Mouse (Mus musculus) kidney, embryonic 16.5 days (tissue): Measurements from ENCODE around the gene Akr1b10. TPM values are rescaled to one million over a fixed set of nuclear protein-coding genes. Genes with fewer than 3 reads are reported as not detected.
"Not testable (repeated sequence)": the region's sequence is repeated elsewhere in the genome, so short reads cannot be mapped to it uniquely, and the experiment has no call there.

Experiments used
- ATAC-seq: fragments of 200-750 bp; cut with Nextera tagmentation; 2 replicates; pipeline ENCODE4 v1.8.0; 2017; ENCODE audit warnings: moderate TSS enrichment; ENCODE audit not compliant: low FRiP score, low TSS enrichment
- H3K27ac ChIP-seq: fragments of 300-500 bp; sonication (generic); 2 replicates; pipeline ENCODE4 v1.5.1; 2014; ENCODE audit warnings: low read length
- H3K27me3 ChIP-seq: fragments of 300-500 bp; sonication (generic); 2 replicates; pipeline ENCODE4 v1.6.1; 2014; ENCODE audit warnings: low read length, control low read depth, mixed read lengths; ENCODE audit not compliant: insufficient read depth
- H3K36me3 ChIP-seq: fragments of 300-500 bp; sonication (generic); 2 replicates; pipeline ENCODE4 v1.6.1; 2014; ENCODE audit warnings: low read length, control low read depth, mixed read lengths; ENCODE audit not compliant: insufficient read depth
- H3K4me1 ChIP-seq: fragments of 300-500 bp; sonication (generic); 2 replicates; pipeline ENCODE4 v1.6.1; 2014; ENCODE audit warnings: low read length, control low read depth, mixed read lengths; ENCODE audit not compliant: insufficient read depth
- H3K4me2 ChIP-seq: fragments of 300-500 bp; sonication (generic); replicated peaks from 2 replicates; pipeline ENCODE4 v1.6.1; 2014; ENCODE audit warnings: low read depth, low read length
- H3K4me3 ChIP-seq: fragments of 300-500 bp; sonication (generic); 2 replicates; pipeline ENCODE4 v1.5.1; 2014; ENCODE audit warnings: mild to moderate bottlenecking, low read length
- H3K9ac ChIP-seq: fragments of 300-500 bp; sonication (generic); replicated peaks from 2 replicates; pipeline ENCODE4 v1.6.1; 2014; ENCODE audit warnings: low read length
- H3K9me3 ChIP-seq: fragments of 300-500 bp; sonication (generic); 2 replicates; pipeline ENCODE4 v1.6.1; 2016; ENCODE audit warnings: low read length, control low read depth
- WGBS: fragments of 180-500 bp; shearing (Covaris S2); extraction: QIAGEN DNeasy Blood & Tissue Kit; methylation state at CpG from one replicate; pipeline ENCODE4 v1.1.7; 2014; 5-methylcytosine and 5-hydroxymethylcytosine counted together
- polyA plus RNA-seq: library from polyadenylated mRNA; unstranded; fragments of >200 nt; fragmentation: Nextera tagmentation; extraction: Ambion mirVana; gene quantifications from 2 replicates; pipeline ENCODE4 v1.2.1, GENCODE M21; 2015

The Akr1b10 gene
- polyA plus RNA-seq, 1 experiment from 2014 or later, result 35.8 TPM

DNA sequence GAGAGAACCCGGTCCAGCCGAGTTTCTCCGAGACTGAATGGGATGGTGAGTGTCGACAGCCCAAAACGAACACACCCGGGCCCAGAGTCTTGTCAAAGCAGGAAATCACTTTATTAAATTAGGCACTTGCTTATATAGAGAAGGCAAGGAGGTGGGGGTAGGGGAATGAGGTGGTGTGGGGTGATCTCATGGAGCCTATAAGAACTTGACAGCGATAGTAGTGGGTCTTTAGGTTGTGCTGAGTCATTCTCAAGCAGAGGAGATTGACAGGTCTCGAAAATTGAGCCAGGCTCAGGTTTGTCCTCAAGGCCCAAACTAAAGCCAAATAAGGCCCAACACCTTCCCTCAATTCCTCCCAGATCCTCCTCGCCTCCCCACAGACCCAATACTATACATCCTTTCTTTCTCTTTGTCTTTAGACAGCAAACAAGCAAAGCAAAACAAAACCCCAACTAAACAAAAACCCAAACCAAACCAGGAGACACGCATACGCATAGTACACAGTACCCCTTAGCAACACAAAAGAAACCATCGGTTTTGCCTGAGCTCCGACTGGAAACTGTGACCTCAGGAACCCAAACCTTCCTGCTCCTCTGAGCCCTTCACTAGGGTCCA lies 15.7 kb downstream of the Akr1b10 start:
- no peak for ATAC-seq
- no peaks in the 10 kb centered on the region for H3K9me3 ChIP-seq
- peaks cover 5% of the 10 kb centered on the region; the same call in 1 of the 2 replicates for H3K36me3 ChIP-seq
- no peak overlapping the region for H3K27ac ChIP-seq
- no peak overlapping the region for H3K4me3 ChIP-seq
- no peaks in the 10 kb centered on the region for H3K27me3 ChIP-seq
- 87% methylated on average over 13 of the region's 13 CpGs for WGBS
- no peaks in the 10 kb centered on the region; the same call in 1 of the 2 replicates for H3K4me1 ChIP-seq
- no peak overlapping the region for H3K4me2 ChIP-seq
- no peak overlapping the region for H3K9ac ChIP-seq

DNA sequence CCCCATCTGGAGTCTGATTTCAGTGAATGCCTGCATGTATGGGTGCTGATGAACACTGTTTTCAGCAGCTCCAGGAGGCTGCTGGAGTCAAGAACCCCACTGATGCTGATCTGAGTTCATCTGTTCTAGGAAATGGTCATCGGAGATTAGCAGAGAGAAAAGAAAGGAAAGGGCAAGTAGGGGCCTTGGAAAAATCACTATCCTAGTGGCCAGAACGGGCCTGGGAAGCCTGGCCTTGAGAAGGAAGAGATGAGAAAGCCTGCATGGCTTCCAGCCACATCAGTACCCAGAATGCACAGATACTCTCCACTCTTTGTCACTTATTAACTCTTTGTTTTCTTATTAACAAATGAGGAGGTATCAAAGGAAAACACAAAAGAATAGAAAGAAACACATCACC lies 16.7 kb downstream of the Akr1b10 start:
- no peak for ATAC-seq
- Histone ChIP-seq H3K36me3 (peaks cover 5% of the 10 kb centered on the region; the same call in 1 of the 2 replicates), H3K9ac (no peak overlapping the region), H3K9me3 (no peaks in the 10 kb centered on the region), H3K27me3 (no peaks in the 10 kb centered on the region), H3K27ac (no peak overlapping the region), H3K4me3 (no peak overlapping the region), H3K4me1 (no peaks in the 10 kb centered on the region; the same call in 1 of the 2 replicates), H3K4me2 (no peak overlapping the region)
- 73% methylated on average over 2 of the region's 2 CpGs for WGBS

DNA sequence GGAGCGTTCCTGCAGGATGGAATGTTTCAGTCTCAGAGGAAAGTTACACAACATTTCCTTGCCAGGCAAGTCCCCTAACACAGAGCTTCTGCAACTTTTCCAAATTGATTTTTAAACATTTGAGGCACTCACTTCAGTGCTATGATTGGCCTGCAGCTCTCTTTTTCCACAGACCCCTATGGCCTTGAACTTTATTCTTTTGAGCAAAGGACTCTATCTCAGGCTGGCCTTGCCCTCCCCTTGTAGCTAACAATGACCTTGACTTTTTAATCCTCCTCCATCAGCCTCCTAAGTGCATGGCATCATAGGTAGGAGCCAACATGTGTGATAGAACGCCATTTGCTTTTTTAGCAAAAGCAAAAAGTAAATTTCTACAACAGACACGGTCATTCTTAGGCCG lies 22.7 kb downstream of the Akr1b10 start:
- H3K27ac ChIP-seq, result no peak overlapping the region
- no peak for ATAC-seq
- H3K9me3 ChIP-seq, result 0 out of 2 replicates have a peak, but pooled peaks cover 6% of the 10 kb centered on the region
- H3K36me3 ChIP-seq, result no peaks in the 10 kb centered on the region
- WGBS, result 85% methylated on average over 4 of the region's 4 CpGs
- H3K4me3 ChIP-seq, result no peak overlapping the region
- H3K4me2 ChIP-seq, result no peak overlapping the region
- no peaks in the 10 kb centered on the region for H3K27me3 ChIP-seq
- no peak overlapping the region for H3K9ac ChIP-seq
- no peaks in the 10 kb centered on the region for H3K4me1 ChIP-seq

DNA sequence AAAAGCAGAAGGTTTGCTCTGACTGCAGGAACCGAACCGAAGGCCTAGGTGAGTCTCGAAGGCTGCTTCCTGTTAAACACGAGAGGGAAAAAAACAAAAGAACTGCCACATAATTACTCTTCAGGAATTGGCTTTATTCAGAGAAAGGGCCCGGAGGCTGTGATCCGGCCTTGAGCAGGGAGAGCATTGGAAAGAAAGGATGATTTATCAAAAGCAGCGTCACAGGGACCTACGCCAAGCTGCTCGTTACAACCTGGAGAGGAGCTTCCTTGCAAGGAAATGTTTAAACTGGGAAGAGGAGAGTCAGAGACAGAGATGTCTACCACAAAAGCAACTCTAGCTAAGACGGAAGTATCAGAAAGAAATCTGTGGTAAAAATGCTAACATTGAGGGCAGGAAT lies 23.4 kb downstream of the Akr1b10 start:
- Histone ChIP-seq H3K9ac (no peak overlapping the region), H3K27me3 (no peaks in the 10 kb centered on the region), H3K4me1 (peaks cover 6% of the 10 kb centered on the region; the same call in 1 of the 2 replicates), H3K9me3 (0 out of 2 replicates have a peak, but pooled peaks cover 6% of the 10 kb centered on the region), H3K36me3 (no peaks in the 10 kb centered on the region), H3K27ac (no peak overlapping the region), H3K4me2 (no peak overlapping the region), H3K4me3 (no peak overlapping the region)
- WGBS, result 70% methylated on average over 10 of the region's 10 CpGs
- no peak for ATAC-seq

DNA sequence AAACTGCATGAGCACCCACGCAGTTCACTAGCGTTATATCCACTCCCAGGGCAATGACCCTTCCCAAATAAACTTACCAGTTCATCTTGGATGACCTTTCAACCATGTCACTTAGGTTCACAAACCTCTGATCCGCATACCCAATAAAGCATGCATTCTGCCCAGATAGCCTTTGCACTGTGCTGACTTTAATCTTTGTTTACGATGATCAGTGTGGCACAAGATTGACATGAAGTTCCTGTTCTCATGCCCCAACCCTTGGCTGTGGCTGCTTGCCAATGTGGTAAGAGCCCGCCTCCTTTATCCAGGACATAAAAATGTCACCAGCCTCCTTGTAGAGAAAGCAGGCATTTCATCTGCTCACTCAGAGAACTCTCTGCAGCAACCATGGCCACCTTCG lies 28.0 kb downstream of the Akr1b10 start, which contains the start of gene Akr1b7:
Gene Akr1b7 (plus strand): TSS at position 312 of the 400 bp plus-strand sequence.
- no peaks in the 10 kb centered on the region for H3K27me3 ChIP-seq
- H3K27ac ChIP-seq, result no peak within 1 kb of the TSS
- peaks cover 6% of the 10 kb centered on the region; the same call in 1 of the 2 replicates for H3K4me1 ChIP-seq
- H3K4me3 ChIP-seq, result no peak within 1 kb of the TSS
- H3K9ac ChIP-seq, result no peak within 1 kb of the TSS
- no peak for ATAC-seq
- H3K36me3 ChIP-seq, result no peaks in the 10 kb centered on the region
- H3K9me3 ChIP-seq, result no peaks in the 10 kb centered on the region
- WGBS, result 25% methylated on average over 6 of the region's 6 CpGs
- no peak within 1 kb of the TSS for H3K4me2 ChIP-seq

DNA sequence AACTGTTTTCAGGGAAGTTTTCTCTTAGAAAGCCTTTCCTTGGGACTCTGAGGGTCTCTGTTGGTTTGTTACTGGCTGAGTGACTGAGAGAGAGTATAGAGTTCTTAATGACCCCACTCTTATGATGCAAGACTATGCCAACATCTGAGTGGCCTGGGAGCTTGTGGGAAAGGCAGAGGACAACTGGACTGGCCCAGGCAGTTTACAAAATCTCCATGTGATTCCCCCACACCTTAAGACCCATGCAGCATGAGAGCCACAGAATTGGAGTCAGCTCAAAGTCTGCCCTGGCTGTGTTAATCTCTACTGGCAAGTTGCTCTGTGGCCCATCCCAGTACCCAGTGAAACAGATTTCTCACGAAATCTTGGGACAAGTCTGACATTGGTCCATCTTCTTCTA lies 28.7 kb downstream of the Akr1b10 start:
- WGBS, result 83% methylated on average over 1 of the region's 1 CpGs
- no peaks in the 10 kb centered on the region for H3K9me3 ChIP-seq

DNA sequence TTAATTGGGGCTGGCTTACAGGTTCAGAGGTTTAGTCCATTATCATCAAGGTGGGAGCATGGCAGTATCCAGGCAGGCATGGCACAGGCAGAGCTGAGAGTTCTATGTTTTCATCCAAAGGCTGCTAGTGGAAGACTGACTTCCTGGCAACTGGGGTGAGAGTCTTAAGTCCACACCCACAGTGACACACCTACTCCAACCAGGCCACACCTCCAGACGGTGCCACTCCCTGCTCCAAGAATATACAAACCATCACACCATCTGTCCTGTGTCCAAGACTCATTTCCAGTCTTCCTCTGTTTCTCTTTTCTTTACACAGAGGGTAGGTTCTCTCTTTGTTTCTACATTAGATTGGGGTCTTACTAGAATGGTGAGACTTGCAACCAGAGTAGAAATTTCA lies 29.4 kb downstream of the Akr1b10 start:
- H3K27ac ChIP-seq, H3K9ac ChIP-seq, H3K36me3 ChIP-seq, H3K4me3 ChIP-seq, H3K9me3 ChIP-seq, ATAC-seq, H3K4me1 ChIP-seq, H3K4me2 ChIP-seq, H3K27me3 ChIP-seq: not testable (repeated sequence)
- WGBS, result 76% methylated on average over 1 of the region's 1 CpGs

More for the DNA sequence above, 28.7 kb downstream of the Akr1b10 start:
- no peak overlapping the region for H3K27ac ChIP-seq
- no peaks in the 10 kb centered on the region for H3K27me3 ChIP-seq
- H3K4me3 ChIP-seq, result no peak overlapping the region
- H3K36me3 ChIP-seq, result no peaks in the 10 kb centered on the region
- H3K4me1 ChIP-seq, result peaks cover 6% of the 10 kb centered on the region; the same call in 1 of the 2 replicates
- no peak for ATAC-seq
- no peak overlapping the region for H3K9ac ChIP-seq
- no peak overlapping the region for H3K4me2 ChIP-seq

DNA sequence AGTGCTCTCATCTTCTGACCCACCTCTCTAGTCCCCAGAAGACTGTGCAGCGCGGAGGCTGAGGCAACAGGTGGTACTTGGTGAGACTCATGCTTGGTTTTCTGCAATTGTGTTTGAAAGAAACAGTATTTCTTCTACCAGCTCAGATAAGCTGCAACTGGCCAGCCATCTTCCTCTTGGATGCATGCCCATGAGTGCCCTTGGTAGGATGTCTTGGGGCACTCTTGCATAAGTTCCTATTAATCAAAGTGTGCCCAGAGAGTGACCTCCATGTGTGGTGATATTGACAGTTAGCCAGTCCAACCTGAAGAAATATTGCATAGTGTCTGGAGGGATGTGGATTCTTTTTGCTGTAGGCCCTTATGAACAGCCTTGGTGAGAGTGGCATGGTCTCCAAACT lies 32.5 kb downstream of the Akr1b10 start:
- Histone ChIP-seq H3K4me2 (no peak overlapping the region), H3K9ac (no peak overlapping the region), H3K9me3 (no peaks in the 10 kb centered on the region), H3K4me3 (no peak overlapping the region), H3K27ac (no peak overlapping the region), H3K36me3 (no peaks in the 10 kb centered on the region), H3K4me1 (peaks cover 6% of the 10 kb centered on the region; the same call in 1 of the 2 replicates), H3K27me3 (no peaks in the 10 kb centered on the region)
- no peak for ATAC-seq
- WGBS, result 97% methylated on average over 2 of the region's 2 CpGs

DNA sequence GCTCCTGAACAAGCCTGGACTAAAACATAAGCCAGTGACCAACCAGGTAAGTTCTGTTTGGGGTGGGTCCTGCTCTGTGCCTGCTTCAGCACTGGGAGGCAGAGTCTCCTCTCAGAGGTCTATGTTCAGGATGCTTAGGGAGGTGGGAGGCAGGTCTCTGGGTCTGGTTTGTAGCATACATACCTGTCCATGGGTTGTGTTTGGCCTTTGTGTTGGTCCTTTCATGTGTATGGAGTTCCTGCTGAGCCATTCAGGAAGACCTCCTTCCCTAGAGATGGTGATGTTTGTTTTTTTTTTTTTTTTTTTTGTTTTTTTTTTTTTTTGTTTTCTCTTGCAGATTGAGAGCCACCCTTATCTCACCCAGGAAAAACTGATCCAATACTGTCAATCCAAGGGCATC lies 35.1 kb downstream of the Akr1b10 start:
- H3K27me3 ChIP-seq, result no peaks in the 10 kb centered on the region
- H3K4me2 ChIP-seq, result no peak overlapping the region
- no peaks in the 10 kb centered on the region for H3K4me1 ChIP-seq
- no peak overlapping the region for H3K4me3 ChIP-seq
- no peak for ATAC-seq
- H3K27ac ChIP-seq, result no peak overlapping the region
- H3K9ac ChIP-seq, result no peak overlapping the region
- no peaks in the 10 kb centered on the region for H3K36me3 ChIP-seq
- H3K9me3 ChIP-seq, result no peaks in the 10 kb centered on the region

DNA sequence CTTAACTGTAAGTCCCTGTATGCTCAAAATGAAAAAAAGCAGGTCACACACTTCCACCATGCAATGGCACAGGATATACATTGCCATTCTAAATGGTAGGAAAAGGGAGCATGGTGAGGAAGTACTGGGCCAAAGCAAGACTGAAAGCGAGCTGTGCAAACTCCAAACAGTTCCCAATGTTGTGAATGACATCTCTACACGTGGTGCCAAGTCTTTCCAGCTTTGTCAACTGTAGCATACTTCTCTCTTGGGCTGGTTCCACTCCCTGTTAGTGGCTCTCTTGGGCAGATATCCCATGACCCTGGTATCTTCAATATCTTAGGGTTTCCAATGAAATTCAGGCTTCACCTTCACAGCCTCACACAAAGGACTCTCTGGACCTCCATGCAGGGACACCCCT lies 55.0 kb downstream of the Akr1b10 start:
- H3K27me3 ChIP-seq, result no peaks in the 10 kb centered on the region
- no peak overlapping the region for H3K9ac ChIP-seq
- H3K9me3 ChIP-seq, result no peaks in the 10 kb centered on the region
- no peak for ATAC-seq
- H3K4me1 ChIP-seq, result no peaks in the 10 kb centered on the region
- no peak overlapping the region for H3K27ac ChIP-seq
- H3K36me3 ChIP-seq, result no peaks in the 10 kb centered on the region
- no peak overlapping the region for H3K4me2 ChIP-seq
- 61% methylated on average over 2 of the region's 2 CpGs for WGBS
- H3K4me3 ChIP-seq, result no peak overlapping the region
